Mouse (Mus musculus): ENCODE measurements around the gene Inppl1.

The Inppl1 gene

DNA sequence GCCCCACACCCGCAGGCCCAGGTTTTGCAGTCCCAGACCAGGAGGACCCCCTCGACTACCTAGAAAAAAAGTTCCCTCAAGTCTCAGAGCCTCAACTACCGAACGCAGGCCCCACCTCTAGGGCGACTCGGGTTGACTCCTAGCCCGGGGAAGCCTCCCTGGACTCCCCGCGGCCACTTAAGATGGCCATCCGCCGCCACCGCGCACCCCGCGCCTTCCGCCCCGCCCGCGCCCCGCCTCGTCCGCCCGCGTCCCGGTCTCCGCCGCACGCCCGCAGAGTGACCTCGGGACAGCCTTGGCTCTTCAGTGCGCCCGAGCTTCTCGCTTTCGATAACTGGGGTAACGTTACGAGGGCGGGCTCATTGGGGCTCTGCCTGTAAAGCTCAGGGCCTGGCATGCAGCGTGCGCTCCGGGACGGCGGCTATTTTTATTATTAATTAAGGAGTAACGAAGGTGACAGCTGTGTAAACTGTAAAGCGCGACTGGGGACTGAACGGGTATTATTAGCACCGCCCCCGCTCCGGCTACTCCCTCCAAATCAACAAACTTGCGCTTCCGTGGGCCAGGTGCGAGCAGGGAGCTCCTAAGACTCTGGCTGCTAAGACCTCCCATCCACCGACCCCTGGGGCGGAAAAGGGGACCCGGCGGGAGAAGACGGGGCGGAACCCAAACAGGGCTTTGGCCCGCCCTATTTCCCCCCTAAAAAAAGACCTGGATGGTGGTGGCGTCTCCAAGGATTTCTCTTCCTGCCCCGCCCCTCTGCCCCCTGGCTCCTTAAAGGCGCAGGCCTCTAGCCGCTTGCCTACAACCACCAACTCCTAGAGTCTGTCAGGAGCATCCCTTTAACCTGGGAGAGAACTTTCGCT is at the start of gene Inppl1:
Gene Inppl1, minus strand, starts transcription at position 624 of the 866 bp plus-strand sequence.
- in situ Hi-C loops (cut with MboI; ENCODE audit: low pct_unique_long_range_greater_than_20kb in 1 of 2, low sequenced_read_pairs in 2 of 2, unreplicated experiment in 1 of 2) = no loop called here

DNA sequence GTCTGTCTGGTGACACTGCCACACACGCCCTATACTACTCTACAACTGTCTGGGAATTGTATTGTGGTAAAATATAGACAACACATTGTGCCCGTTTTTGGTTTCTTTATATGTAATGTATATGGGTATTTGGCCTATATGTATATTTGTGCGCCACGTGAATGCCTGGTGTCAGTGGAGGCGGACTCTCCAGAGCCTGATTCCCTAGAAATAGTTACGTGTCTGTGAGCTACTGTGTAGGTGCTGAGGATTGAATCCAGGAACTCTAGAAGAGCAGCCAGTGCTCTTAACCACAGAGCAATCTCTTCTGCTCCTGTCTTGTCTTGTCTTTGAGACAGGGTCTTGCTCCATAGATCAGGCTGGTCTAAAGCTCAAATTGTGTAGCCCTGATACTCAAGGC is 48.2 kb upstream of the Inppl1 start:
- in situ Hi-C loops (cut with MboI; ENCODE audit: low pct_unique_long_range_greater_than_20kb in 1 of 2, low sequenced_read_pairs in 2 of 2, unreplicated experiment in 1 of 2) = no loop called here

DNA sequence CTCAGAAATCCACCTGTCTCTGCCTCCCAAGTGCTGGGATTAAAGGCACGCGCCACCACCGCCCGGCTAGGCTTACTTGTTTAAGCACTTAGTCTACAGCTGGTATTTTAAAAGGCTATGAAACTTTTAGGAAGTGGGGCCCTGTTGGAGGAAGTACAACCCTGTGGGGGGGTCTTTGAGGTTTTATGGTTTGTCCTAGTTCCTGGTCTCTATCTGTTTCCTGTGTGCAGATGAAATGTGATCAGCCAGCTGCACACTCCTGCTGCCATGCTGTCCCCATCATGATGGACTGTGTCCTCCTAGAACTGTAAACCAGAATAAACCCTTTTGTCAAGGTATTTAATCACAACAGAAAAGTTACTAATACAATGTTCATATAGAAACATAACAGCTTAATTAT is 46.1 kb upstream of the Inppl1 start:
- in situ Hi-C loops (cut with MboI; ENCODE audit: low pct_unique_long_range_greater_than_20kb in 1 of 2, low sequenced_read_pairs in 2 of 2, unreplicated experiment in 1 of 2) = no loop called here

DNA sequence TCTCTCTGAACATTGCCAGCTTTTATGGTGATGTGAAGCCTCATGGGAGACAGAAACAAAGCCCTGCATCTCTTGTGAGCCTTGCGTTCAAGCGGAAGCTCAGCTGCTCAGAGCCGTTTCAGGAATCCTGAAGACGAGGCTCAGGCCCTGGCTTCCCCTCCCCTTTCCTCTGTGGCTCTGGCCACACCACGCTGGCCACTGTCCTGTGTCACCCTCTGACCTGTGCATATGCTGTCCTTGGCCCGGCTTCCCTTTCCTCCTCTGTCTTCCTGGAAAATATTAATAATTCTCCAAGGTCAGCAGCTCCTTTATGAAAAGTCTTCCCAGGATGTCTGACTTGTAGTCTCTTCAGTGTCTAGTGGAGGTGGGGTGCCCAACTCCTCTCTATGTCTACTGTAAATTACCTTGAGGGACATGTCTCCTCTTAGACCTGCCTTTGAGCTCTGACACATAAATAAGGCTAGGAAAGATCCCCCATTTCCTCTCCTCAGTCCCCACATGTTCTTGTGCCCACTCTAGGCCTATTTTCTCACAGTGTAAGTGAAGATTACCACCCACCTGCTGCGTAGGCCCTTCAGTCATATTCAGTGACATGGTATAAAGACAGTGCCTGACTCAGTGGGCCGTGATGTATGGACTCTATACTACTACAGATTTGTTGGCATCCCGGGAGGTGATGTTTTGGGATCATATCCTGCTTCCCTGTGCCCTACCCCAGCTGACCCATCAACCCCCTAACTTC is 44.6 kb upstream of the Inppl1 start:
- in situ Hi-C loops (cut with MboI; ENCODE audit: low pct_unique_long_range_greater_than_20kb in 1 of 2, low sequenced_read_pairs in 2 of 2, unreplicated experiment in 1 of 2) = no loop called here

DNA sequence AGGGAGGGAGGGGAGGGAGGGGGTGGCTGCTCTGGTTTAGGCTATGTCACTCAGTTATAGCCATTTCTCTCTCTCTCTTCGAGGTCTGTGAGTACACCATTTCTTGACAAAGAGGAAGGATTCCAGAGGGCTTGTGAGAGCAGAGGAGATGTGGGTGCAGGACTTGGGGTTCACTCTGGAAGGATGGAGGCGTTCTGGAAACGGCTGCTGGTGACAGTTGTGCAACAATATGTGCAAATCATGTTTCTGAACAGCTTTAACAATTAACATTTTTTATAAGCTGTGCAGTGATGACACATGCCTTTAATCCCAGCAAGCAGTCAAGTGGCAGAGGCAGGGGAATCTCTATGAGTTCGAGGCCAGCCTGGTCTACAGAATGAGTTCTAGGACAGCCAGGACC is 42.8 kb upstream of the Inppl1 start:
- in situ Hi-C loops (cut with MboI; ENCODE audit: low pct_unique_long_range_greater_than_20kb in 1 of 2, low sequenced_read_pairs in 2 of 2, unreplicated experiment in 1 of 2) = no loop called here

DNA sequence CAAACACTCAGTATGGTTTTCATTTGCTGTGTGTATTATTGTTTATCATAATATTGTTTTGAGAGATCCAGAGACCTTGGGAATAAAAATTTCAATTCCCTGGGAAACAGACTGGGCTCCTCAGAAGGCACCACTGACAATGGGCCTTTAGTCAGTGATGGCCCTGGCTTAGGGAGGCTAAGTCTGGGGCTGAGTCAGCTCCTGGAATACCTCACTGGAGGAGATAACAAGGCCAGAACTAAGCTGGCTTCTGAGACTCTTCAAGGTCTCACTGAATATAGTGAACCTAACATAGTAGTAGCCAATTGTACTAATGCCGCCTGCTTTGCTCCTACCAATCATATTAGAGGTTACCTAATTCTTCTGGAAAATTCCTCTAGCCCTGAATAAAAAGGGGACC is 37.9 kb upstream of the Inppl1 start:
- in situ Hi-C loops (cut with MboI; ENCODE audit: low pct_unique_long_range_greater_than_20kb in 1 of 2, low sequenced_read_pairs in 2 of 2, unreplicated experiment in 1 of 2) = no loop called here

DNA sequence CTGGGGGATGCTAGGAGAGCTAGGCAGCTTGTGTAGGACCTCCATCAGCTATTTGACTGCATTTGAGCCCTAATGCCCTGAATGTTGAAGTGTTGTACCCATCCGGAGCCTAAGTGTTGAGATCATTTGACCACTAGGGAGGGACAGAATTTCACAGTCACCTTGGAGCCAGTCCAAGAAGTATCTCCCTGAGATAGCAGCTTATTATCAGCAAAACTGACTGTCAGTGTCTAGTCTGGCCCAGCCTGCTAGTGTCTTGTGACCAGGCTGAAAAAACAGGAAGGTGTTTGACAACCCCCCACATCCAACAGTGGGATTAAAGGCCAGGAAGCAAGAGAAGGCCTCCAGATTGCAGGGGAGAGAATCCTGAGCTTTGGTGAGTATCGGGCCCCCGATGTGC is 33.3 kb upstream of the Inppl1 start:
- in situ Hi-C loops (cut with MboI; ENCODE audit: low pct_unique_long_range_greater_than_20kb in 1 of 2, low sequenced_read_pairs in 2 of 2, unreplicated experiment in 1 of 2) = no loop called here

DNA sequence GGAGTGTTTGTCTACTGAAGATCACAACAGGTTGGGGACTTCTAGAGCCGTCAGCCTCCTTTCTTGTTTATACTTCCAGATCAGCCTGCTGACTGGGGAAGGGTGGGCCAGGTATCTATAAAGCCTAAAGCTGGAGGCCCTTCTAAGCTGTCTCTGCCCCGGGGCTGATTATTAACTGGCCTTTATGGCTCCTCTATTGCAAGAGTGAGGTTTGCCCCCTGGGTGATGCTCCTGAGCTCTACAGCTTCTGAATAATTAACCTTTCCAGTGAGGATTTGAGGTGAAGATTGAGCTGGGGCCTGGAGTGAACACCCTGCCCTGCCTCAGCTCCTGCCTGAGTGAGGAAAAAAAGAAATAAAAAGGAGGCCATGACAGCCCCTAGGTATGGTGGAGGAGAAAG is 32.6 kb upstream of the Inppl1 start, which contains the start of gene Folr1:
Gene Folr1, minus strand, starts transcription at position 160 of the 400 bp plus-strand sequence.
- in situ Hi-C loops (cut with MboI; ENCODE audit: low pct_unique_long_range_greater_than_20kb in 1 of 2, low sequenced_read_pairs in 2 of 2, unreplicated experiment in 1 of 2) = no loop called here

DNA sequence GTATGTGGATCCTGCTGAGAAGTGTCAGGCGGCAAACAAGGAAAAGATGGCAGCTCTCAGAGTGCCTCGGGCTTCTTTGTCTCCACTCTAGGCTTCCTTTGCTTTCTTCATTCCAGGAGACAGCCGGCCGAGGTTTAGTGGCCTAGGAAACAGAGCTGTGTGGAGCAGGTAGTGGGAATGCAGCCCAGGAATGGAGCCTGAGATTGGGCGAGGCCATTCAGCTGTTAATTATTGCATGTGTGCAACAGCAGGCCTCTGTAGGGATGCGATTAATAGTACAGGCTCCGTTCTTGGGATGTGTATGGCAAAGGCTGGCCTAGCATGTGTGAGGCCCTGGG is 31.1 kb upstream of the Inppl1 start:
- in situ Hi-C loops (cut with MboI; ENCODE audit: low pct_unique_long_range_greater_than_20kb in 1 of 2, low sequenced_read_pairs in 2 of 2, unreplicated experiment in 1 of 2) = no loop called here

DNA sequence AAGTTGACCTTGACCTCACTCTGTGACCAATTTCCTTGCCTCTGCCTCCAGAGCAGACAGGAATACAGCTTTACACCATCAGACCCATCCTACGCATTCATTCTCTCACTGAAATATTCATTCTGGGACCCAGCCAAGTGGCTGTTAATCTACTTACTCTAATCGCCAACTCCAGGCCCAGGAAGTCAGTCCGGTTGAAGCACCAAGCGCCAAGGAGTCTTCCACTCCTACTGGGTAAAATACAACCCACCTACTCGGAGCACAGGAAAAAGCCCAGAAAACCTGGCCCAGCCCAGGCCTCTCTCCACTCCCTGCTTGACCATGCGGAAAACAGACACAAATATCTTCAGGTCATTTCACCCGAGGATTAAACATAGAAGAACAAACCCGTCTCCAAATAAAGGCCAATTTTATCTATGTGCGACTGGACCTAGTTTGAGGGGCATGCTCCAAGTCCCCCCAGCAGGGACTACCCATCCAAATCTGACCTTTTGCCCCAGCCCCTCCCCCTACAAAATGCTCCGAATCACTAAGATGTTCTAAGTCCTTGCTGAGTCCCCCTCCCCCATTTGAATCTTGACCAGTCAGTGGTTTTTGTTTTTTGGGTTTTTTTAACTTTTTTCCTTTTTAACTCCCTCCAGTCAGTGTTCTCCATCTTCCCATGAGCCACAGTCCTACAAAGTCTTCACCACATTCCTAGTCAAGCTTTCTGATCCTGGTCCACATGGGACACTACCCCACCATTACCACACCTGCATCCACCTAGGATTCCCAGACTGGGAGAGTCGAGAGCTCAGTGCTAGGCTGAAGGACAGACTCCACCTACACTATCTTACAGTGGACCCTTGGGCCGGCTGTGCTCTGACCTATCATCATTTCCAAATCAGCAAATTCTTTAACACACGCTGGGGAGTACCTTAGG is 30.5 kb upstream of the Inppl1 start:
- in situ Hi-C loops (cut with MboI; ENCODE audit: low pct_unique_long_range_greater_than_20kb in 1 of 2, low sequenced_read_pairs in 2 of 2, unreplicated experiment in 1 of 2) = no loop called here

DNA sequence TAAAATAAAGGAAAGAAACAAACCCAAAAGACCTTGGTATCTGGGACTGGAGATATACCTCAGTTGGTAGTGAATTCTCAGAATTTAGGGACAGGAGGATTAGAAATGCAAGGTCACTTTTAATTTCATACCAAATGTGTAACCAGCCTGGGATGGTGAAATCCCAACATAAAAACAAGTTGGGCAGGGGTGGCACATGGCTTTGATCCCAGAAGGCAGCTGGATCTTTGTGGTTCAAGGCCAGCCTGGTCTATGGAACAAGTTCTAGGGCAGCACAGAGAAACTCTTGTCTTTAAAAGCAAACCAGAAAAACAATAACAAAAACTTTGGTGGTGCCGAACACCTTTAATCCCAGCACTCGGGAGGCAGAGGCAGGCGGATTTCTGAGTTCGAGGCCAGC is 29.5 kb upstream of the Inppl1 start:
- in situ Hi-C loops (cut with MboI; ENCODE audit: low pct_unique_long_range_greater_than_20kb in 1 of 2, low sequenced_read_pairs in 2 of 2, unreplicated experiment in 1 of 2) = no loop called here

DNA sequence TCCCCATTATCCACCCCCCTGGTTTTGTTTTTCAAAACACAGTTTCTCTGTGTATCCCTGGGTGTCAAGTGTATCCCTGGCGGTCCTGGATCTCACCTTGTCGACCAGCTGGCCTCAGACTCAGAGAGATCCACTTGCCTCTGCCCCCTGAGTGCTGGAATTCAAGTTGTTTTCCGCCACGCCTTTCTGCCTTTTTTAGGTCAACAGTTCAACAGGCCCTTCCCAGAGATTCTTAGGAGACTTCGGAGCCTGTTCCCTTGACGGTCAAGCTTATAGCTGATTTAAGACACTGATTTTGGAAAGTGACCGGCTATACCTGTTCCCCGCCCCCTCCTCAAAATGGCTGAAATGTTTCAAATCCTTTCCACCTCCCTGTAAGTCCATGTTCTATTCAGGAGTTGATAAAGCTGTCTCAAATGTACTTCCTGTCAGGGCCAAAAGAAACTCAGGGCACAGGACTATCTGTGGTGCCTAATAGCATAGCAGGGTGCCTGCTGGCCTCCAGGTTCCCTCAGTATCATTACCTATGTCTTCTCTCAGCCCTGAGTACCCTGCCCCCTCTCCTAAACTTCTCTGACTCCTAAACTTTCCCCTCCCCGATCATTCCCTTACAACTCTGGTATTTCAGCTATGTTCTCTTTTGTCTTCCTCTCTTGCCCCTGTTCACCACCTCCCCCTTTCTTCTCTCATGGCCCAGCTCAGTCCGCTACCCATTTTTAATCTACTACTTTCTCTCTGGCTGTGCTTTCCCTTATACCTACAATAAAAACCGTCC is 28.6 kb upstream of the Inppl1 start:
- in situ Hi-C loops (cut with MboI; ENCODE audit: low pct_unique_long_range_greater_than_20kb in 1 of 2, low sequenced_read_pairs in 2 of 2, unreplicated experiment in 1 of 2) = no loop called here

DNA sequence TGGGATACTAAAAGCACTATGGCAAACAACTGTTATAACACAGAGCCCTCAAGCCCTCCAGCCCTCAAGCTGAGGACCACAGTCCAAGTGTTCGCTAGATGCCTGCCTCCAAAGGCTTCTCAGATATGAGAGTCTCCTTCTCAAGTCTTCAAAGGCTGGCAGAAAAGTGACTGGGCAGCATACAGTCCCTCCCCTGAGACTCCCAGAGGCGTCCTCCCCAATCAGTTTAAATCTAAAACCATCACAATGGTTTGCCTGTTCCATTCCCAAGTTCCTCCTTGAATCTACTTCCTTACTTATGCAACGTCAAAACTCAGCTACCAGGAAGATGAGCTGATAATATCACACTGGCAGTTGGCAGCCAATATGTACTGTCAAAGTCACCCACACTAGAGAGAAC is 25.4 kb upstream of the Inppl1 start, which contains the start of gene Anapc15:
Gene Anapc15, plus strand, starts transcription at position 301 of the 400 bp plus-strand sequence.
- in situ Hi-C loops (cut with MboI; ENCODE audit: low pct_unique_long_range_greater_than_20kb in 1 of 2, low sequenced_read_pairs in 2 of 2, unreplicated experiment in 1 of 2) = no loop called here

DNA sequence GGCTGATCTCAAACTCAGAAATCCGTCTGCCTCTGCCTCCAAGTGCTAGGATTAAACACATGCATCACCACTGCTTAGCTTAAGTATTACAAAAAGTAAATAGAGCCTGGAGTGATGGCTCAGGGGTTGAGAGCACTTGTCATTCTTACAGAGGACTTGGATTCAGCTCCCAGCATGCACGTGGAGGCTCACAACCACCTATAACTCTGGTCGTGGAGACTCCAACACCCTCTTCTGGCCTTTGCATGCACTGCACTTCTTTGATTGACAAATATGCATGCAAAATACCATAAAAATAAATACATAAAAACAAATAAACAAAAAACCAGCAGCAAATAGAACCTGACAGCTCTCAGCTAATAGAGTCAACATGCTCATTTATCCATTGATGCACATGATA is 24.3 kb upstream of the Inppl1 start:
- in situ Hi-C loops (cut with MboI; ENCODE audit: low pct_unique_long_range_greater_than_20kb in 1 of 2, low sequenced_read_pairs in 2 of 2, unreplicated experiment in 1 of 2) = no loop called here

DNA sequence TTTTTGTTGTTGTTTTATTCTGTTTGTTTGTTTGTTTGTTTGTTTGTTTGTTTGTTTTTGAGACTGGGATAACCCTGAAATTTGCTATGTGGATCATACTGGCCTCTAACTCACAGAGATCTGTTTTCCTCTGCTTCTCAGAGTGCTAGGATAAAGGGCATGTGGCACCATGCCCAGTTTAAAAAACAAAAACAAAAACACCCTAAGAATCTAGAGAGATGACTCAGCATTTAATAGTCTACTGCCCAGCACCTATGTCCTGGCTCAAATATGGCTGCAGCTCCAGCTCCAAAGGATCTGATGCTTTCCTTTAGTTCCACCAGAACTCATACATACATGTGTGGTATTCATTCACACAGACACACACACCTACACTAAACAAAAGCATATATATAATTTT is 22.9 kb upstream of the Inppl1 start:
- in situ Hi-C loops (cut with MboI; ENCODE audit: low pct_unique_long_range_greater_than_20kb in 1 of 2, low sequenced_read_pairs in 2 of 2, unreplicated experiment in 1 of 2) = no loop called here

DNA sequence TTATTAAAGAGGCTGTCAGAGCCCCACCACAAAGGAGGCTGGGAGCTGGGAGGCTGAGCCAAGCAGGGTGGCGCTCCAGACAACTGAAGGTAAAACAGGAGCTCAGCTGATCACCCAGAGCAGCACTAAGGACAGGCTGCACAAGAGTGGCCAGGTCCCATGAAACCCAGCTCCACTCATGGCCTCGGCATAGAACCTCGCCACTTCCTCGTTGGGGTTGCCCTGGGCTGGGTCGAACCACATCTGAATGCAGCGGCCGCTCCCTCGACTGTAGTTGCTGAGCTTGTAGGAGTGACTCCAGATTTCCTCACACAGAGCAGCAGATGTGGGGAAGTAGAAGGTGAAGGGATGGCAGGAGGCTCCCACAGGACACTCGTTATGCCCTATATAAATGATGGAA is 20.3 kb upstream of the Inppl1 start:
- in situ Hi-C loops (cut with MboI; ENCODE audit: low pct_unique_long_range_greater_than_20kb in 1 of 2, low sequenced_read_pairs in 2 of 2, unreplicated experiment in 1 of 2) = no loop called here

DNA sequence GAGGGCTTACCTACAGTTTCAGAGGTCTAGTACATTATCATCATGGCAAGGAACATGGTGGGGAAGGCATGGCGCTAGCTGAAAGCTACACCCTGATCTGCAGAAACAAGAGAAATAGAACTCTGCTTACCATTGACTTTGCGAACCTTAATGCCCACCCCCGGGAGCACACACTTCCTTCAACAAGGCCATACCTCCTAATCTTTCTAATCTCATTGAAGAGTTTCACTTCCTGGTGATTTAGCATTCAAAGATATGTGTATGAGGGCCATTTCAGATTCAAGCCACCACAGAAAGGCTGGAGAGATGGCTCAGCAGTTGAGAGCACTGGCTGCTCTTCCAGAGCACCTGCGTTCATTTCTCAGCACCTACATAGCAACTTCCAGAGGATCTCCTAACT is 19.1 kb upstream of the Inppl1 start, which contains the start of gene Folr2:
Gene Folr2, minus strand, starts transcription at position 101 of the 400 bp plus-strand sequence.
- in situ Hi-C loops (cut with MboI; ENCODE audit: low pct_unique_long_range_greater_than_20kb in 1 of 2, low sequenced_read_pairs in 2 of 2, unreplicated experiment in 1 of 2) = no loop called here

DNA sequence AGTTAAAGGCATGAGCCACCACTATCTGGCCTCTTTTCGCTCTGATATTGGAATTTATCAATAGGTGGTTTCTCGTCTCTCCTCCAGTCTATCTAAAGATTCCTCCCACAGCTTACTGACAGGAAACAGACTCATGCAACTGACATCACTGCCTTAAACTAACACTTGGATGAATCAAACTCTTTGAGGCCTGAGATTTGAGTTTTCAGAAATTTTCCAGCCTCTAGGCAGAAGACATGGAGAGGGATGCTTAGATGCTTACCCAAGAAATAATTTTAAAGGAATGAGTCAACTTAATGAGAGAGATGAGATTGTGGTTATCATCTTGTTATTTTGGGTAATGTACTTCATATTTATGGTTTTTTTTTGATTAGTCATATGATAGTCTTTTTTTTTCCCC is 15.8 kb upstream of the Inppl1 start:
- in situ Hi-C loops (cut with MboI; ENCODE audit: low pct_unique_long_range_greater_than_20kb in 1 of 2, low sequenced_read_pairs in 2 of 2, unreplicated experiment in 1 of 2) = no loop called here
